Mouse (Mus musculus) myocyte (in vitro differentiated cells): ENCODE data around the gene Cybrd1. TPM values are rescaled to one million over a fixed set of nuclear protein-coding genes. Genes with fewer than 3 reads are reported as not detected.

ENCODE experiments used
- H3K27me3 ChIP-seq: one replicate; pipeline ENCODE4 v1.6.1; 2011; ENCODE audit not compliant: control insufficient read depth, insufficient read depth, insufficient read length
- H3K36me3 ChIP-seq: one replicate; pipeline ENCODE4 v1.6.1; 2011; ENCODE audit not compliant: control insufficient read depth, insufficient read depth
- H3K4me2 ChIP-seq: one replicate; pipeline ENCODE4 v1.6.1; 2011; ENCODE audit warnings: low read depth, control low read depth
- H3K4me3 ChIP-seq: one replicate; pipeline ENCODE4 v1.5.1; 2011; ENCODE audit warnings: mild to moderate bottlenecking, control low read depth, moderate library complexity
- H3K79me2 ChIP-seq: one replicate; pipeline ENCODE4 v1.6.1; 2011; ENCODE audit not compliant: control insufficient read depth, insufficient read depth
- H3ac ChIP-seq: one replicate; pipeline ENCODE4 v1.6.1; 2011; ENCODE audit not compliant: control insufficient read depth, insufficient read length
- CEBPB ChIP-seq: IDR thresholded peaks from 2 replicates; pipeline ENCODE4 v1.6.1; 2011; ENCODE audit warnings: mild to moderate bottlenecking, moderate library complexity; ENCODE audit not compliant: poor library complexity, insufficient read depth, severe bottlenecking
- E2F4 ChIP-seq: IDR thresholded peaks from one replicate; pipeline ENCODE4 v1.6.1; 2011; ENCODE audit warnings: mild to moderate bottlenecking, control low read depth, moderate library complexity; ENCODE audit not compliant: insufficient read depth
- MAX ChIP-seq: IDR thresholded peaks from one replicate; pipeline ENCODE4 v1.6.1; 2011; ENCODE audit warnings: low read depth, mild to moderate bottlenecking, control low read depth
- MYOD1 ChIP-seq, 3 experiments: IDR thresholded peaks; one replicate each; pipeline ENCODE4 v1.6.1; 2011; ENCODE audit warnings: control low read depth in 2 of 3, low read depth in 2 of 3, mild to moderate bottlenecking in 2 of 3, moderate library complexity in 1 of 3; ENCODE audit not compliant: insufficient read length in 2 of 3, control insufficient read depth in 1 of 3
- MYOG ChIP-seq, 3 experiments: IDR thresholded peaks; one replicate each; pipeline ENCODE4 v1.6.1; 2011; ENCODE audit warnings: control low read depth in 2 of 3, low read depth in 2 of 3, mild to moderate bottlenecking in 2 of 3; ENCODE audit not compliant: insufficient read length in 2 of 3, control insufficient read depth in 1 of 3, insufficient read depth in 1 of 3
- POLR2A ChIP-seq: IDR thresholded peaks from one replicate; pipeline ENCODE4 v1.6.1; 2011; ENCODE audit warnings: low read depth, mild to moderate bottlenecking, control low read depth, moderate library complexity; ENCODE audit not compliant: insufficient read length
- POLR2AphosphoS2 ChIP-seq: IDR thresholded peaks from one replicate; pipeline ENCODE4 v1.6.1; 2011; ENCODE audit warnings: low read depth, control low read depth; ENCODE audit not compliant: insufficient read length
- REST ChIP-seq: IDR thresholded peaks from one replicate; pipeline ENCODE4 v1.6.1; 2011; ENCODE audit warnings: mild to moderate bottlenecking, control low read depth, moderate library complexity; ENCODE audit not compliant: insufficient read depth, insufficient read length
- SRF ChIP-seq: IDR thresholded peaks from one replicate; pipeline ENCODE4 v1.6.1; 2011; ENCODE audit warnings: low read depth; ENCODE audit not compliant: control insufficient read depth, insufficient read length
- TCF12 ChIP-seq: IDR thresholded peaks from one replicate; pipeline ENCODE4 v1.6.1; 2011; ENCODE audit warnings: mild to moderate bottlenecking, control low read depth; ENCODE audit not compliant: poor library complexity, insufficient read depth, severe bottlenecking
- TCF3 ChIP-seq: IDR thresholded peaks from one replicate; pipeline ENCODE4 v1.6.1; 2011; ENCODE audit warnings: low read depth, control low read depth; ENCODE audit not compliant: insufficient read length
- USF1 ChIP-seq: IDR thresholded peaks from one replicate; pipeline ENCODE4 v1.6.1; 2011; ENCODE audit warnings: low read depth, mild to moderate bottlenecking, control low read depth, moderate library complexity
- polyA plus RNA-seq: library from polyadenylated mRNA; unstranded; fragments of >200 nt; fragmentation: generic; extraction: Trizol; gene quantifications from one replicate; pipeline ENCODE4 v1.2.1, GENCODE M21; 2012; ENCODE audit warnings: missing spikeins

Gene Cybrd1
- polyA plus RNA-seq, 1 experiment: 0.02 TPM

DNA sequence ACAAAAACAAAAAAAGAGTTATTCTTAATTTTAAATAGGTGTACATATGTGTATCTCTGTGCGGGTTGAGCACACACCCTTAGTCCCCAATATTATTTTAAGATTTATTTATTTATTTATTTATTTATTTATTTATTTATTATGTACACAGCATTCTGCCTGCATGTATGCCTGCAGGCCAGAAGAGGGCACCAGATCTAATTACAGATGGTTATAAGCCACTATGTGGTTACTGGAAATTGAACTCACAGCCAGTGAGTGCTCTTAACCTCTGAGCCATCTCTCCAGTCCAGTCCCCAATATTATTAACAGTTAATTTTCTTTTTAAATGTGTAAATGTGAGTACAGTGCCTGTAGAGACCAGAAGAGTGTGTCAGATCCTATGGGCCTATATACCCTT lies 60.0 kb downstream of the Cybrd1 start:
- no peaks in the 10 kb centered on the region for H3K79me2 ChIP-seq
- no peak overlapping the region for H3K4me3 ChIP-seq
- no peak overlapping the region for H3K4me2 ChIP-seq
- H3K27me3 ChIP-seq: no peaks in the 10 kb centered on the region
- no peaks in the 10 kb centered on the region for H3K36me3 ChIP-seq
- H3ac ChIP-seq: no peak overlapping the region
- TF ChIP-seq REST (no peak), MAX (no peak), CEBPB (no peak), MYOG (IDR thresholded peaks at IDR 0.05; ENCODE audit: control insufficient read depth in 1 of 3, insufficient read depth in 1 of 3, insufficient read length in 2 of 3, low read depth in 2 of 3) (no peak)

DNA sequence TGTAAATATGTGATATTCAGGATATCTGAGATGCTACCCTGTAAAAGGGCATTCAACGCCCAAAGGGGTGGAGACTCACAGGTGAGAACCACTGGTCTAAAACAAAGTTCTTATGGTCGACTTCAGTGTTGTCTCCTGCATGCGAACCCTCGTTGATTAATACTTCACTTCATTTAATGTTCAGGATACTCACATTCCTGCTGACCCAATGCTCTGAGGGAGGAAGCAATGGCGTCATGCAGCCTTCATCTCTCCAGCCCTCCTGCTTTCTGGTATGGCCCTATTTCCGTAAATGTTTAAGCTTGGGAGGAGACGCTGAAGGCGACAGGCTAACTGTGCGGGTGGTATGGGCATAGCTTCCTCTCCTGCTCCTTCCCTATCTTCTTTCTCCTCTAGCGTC lies 62.0 kb downstream of the Cybrd1 start:
- no peak overlapping the region for H3K4me2 ChIP-seq
- H3K4me3 ChIP-seq: no peak overlapping the region
- H3ac ChIP-seq: no peak overlapping the region
- H3K36me3 ChIP-seq: no peaks in the 10 kb centered on the region
- no peaks in the 10 kb centered on the region for H3K79me2 ChIP-seq
- TF ChIP-seq TCF12 (no peak), E2F4 (no peak), TCF3 (no peak), CEBPB (no peak), POLR2AphosphoS2 (no peak), REST (no peak), POLR2A (no peak), MYOD1 (IDR thresholded peaks at IDR 0.05; ENCODE audit: control insufficient read depth in 1 of 3, insufficient read length in 2 of 3, low read depth in 2 of 3) (no peak), USF1 (no peak), SRF (no peak), MYOG (IDR thresholded peaks at IDR 0.05; ENCODE audit: control insufficient read depth in 1 of 3, insufficient read depth in 1 of 3, insufficient read length in 2 of 3, low read depth in 2 of 3) (no peak), MAX (no peak)
- H3K27me3 ChIP-seq: no peaks in the 10 kb centered on the region

DNA sequence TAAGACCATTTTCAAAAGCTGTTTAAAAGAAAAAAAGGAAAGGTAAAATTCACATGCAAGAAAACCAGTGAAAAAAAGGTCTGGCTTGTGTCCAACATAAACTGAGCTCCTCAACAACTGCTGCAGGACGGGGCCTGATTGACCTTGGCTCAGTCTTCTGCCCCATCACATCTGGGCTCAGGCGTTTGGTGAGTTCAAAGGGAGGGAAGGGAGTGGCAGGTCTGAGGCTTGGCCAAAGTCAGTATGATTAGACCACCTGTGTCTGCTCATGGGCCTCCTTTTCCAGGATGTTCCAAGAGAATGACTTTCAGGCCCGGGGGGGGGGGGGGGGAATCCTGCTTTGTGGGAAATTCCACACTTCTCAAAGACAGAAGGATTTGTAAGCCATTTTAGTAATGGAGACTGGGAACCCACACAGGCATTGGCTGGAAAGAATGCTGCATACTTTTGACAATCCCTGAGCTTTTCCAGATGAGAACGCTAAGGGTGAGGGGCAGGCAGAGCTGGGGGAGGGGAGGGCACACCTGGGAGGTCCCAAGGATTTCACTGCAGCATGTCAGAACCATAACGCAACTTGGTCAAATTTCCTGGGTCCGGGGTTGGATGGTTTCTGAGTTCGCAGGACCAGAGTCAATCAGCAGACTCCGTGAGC lies 63.0 kb downstream of the Cybrd1 start:
- H3K79me2 ChIP-seq: no peaks in the 10 kb centered on the region
- no peak overlapping the region for H3K4me2 ChIP-seq
- TF ChIP-seq REST (no peak), POLR2AphosphoS2 (no peak), USF1 (no peak), POLR2A (no peak), TCF12 (no peak), TCF3 (no peak), MAX (no peak), CEBPB (no peak), MYOG (IDR thresholded peaks at IDR 0.05; ENCODE audit: control insufficient read depth in 1 of 3, insufficient read depth in 1 of 3, insufficient read length in 2 of 3, low read depth in 2 of 3) (no peak), MYOD1 (IDR thresholded peaks at IDR 0.05; ENCODE audit: control insufficient read depth in 1 of 3, insufficient read length in 2 of 3, low read depth in 2 of 3) (no peak), SRF (no peak), E2F4 (no peak)
- H3K27me3 ChIP-seq: no peaks in the 10 kb centered on the region
- no peak overlapping the region for H3K4me3 ChIP-seq
- no peak overlapping the region for H3ac ChIP-seq
- H3K36me3 ChIP-seq: no peaks in the 10 kb centered on the region

DNA sequence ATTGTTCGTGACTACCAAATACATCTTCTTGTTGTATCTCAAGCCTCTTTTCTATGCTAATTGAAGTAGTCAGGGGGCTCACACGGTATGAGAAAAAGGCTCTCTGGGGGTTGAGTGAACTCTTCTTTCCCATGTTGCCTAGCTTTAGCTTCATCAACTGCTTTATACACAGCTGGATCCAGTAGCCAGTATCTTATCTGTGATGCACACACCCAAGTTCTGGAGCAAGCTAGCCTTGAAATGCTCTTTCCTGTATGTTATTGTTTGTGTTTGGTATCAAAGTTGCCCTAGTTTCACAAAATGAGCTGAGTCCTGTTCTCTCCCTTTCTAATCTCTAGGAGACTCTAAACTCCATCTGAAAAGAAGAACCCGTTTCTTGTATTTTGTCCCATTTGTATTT lies 70.2 kb downstream of the Cybrd1 start:
- TF ChIP-seq TCF3: no peak
- TF ChIP-seq TCF12: no peak
- TF ChIP-seq REST: no peak
- no peak for TF ChIP-seq MAX
- TF ChIP-seq POLR2A: no peak
- TF ChIP-seq SRF: no peak
- TF ChIP-seq E2F4: no peak
- no peak for TF ChIP-seq USF1
- TF ChIP-seq MYOD1 (IDR thresholded peaks at IDR 0.05; ENCODE audit: control insufficient read depth in 1 of 3, insufficient read length in 2 of 3, low read depth in 2 of 3): no peak
- TF ChIP-seq POLR2AphosphoS2: no peak
- H3K27me3 ChIP-seq: peaks cover 5% of the 10 kb centered on the region
- H3K4me2 ChIP-seq: no peak overlapping the region
- H3ac ChIP-seq: no peak overlapping the region
- H3K4me3 ChIP-seq: no peak overlapping the region
- H3K36me3 ChIP-seq: no peaks in the 10 kb centered on the region
- no peaks in the 10 kb centered on the region for H3K79me2 ChIP-seq

DNA sequence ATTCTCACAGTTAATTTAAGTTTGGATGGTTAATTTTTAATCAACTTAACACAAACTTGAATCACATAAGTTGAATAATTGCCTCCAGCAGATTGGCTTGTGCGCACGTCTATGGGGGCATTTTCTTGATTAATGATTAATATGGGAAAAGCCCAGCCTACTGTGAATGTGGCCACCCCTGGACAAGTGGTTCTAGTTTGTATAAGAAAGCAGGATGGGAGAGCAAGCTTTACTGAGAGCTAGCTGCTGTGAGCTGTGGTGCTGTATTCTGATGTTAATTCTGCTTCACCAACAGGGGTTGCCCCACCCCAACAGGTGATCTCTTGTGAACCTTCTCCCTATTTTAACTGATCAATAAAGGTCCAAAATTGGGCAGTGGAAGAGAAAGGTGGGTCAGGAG lies 71.1 kb downstream of the Cybrd1 start:
- Histone ChIP-seq H3K36me3 (no peaks in the 10 kb centered on the region), H3K27me3 (peaks cover 5% of the 10 kb centered on the region), H3K4me3 (no peak overlapping the region), H3K79me2 (no peaks in the 10 kb centered on the region), H3K4me2 (no peak overlapping the region), H3ac (no peak overlapping the region)
- TF ChIP-seq POLR2AphosphoS2 (no peak), POLR2A (no peak), CEBPB (no peak), TCF3 (no peak), TCF12 (no peak), MYOD1 (IDR thresholded peaks at IDR 0.05; ENCODE audit: control insufficient read depth in 1 of 3, insufficient read length in 2 of 3, low read depth in 2 of 3) (no peak), SRF (no peak), E2F4 (no peak), MAX (no peak), MYOG (IDR thresholded peaks at IDR 0.05; ENCODE audit: control insufficient read depth in 1 of 3, insufficient read depth in 1 of 3, insufficient read length in 2 of 3, low read depth in 2 of 3) (no peak), REST (no peak), USF1 (no peak)
